Mouse (Mus musculus): ENCODE measurements around the gene Slc4a5. TPM values are rescaled to one million over a fixed set of nuclear protein-coding genes. Genes with fewer than 3 reads are reported as not detected.

The Slc4a5 gene
- polyA plus RNA-seq, 1 experiment from 2014 or later: 0.47 TPM

- H3K4me1 ChIP-seq (ENCODE audit: control insufficient read depth, insufficient read depth, low read length): 0 out of 2 replicates have a peak, but pooled peaks cover 2% of the 10 kb centered on the region
- H3K36me3 ChIP-seq (ENCODE audit: control insufficient read depth, insufficient read depth, low read length): no peaks in the 10 kb centered on the region
- ATAC-seq (ENCODE audit: insufficient number of reproducible peaks, low FRiP score, low TSS enrichment, low read depth) (no peak), DNase-seq (ENCODE audit: low spot score) (no peak)
- 75% methylated on average over 4 of the region's 4 CpGs for WGBS
- H3K27ac ChIP-seq (replicated peaks; ENCODE audit: low read depth, low read length): no peak overlapping the region
- H3K4me3 ChIP-seq (ENCODE audit: low read depth, low read length): no peak overlapping the region
- H3K9ac ChIP-seq (ENCODE audit: low read length): no peak overlapping the region
- no peaks in the 10 kb centered on the region for H3K27me3 ChIP-seq (ENCODE audit: control insufficient read depth, insufficient read depth, low read length)
- peak overlapping the region; percentile 35; the same call in 1 of the 2 replicates for H3K4me2 ChIP-seq (ENCODE audit: low read depth, severe bottlenecking)
- no peaks in the 10 kb centered on the region for H3K9me3 ChIP-seq (ENCODE audit: control insufficient read depth, low read length)
Observed at GRCm38 (mm10) chr6:83267616-83268015, 48.0 kb downstream of the Slc4a5 start.

- Histone ChIP-seq H3K27ac (replicated peaks; ENCODE audit: low read depth, low read length) (no peak overlapping the region), H3K9ac (ENCODE audit: low read length) (peak overlapping the region; percentile 59), H3K4me2 (ENCODE audit: low read depth, severe bottlenecking) (peak overlapping the region; percentile 35), H3K4me3 (ENCODE audit: low read depth, low read length) (peak overlapping the region; percentile 50), H3K9me3 (ENCODE audit: control insufficient read depth, low read length) (no peaks in the 10 kb centered on the region), H3K4me1 (ENCODE audit: control insufficient read depth, insufficient read depth, low read length) (0 out of 2 replicates have a peak, but pooled peaks cover 2% of the 10 kb centered on the region), H3K27me3 (ENCODE audit: control insufficient read depth, insufficient read depth, low read length) (no peaks in the 10 kb centered on the region), H3K36me3 (ENCODE audit: control insufficient read depth, insufficient read depth, low read length) (no peaks in the 10 kb centered on the region)
- ATAC-seq (ENCODE audit: insufficient number of reproducible peaks, low FRiP score, low TSS enrichment, low read depth) (peak; percentile 82), DNase-seq (ENCODE audit: low spot score) (peak; percentile 78)
- WGBS: 2% methylated on average over 28 of the region's 28 CpGs
Observed at GRCm38 (mm10) chr6:83268144-83269010, 48.7 kb downstream of the Slc4a5 start.

DNA sequence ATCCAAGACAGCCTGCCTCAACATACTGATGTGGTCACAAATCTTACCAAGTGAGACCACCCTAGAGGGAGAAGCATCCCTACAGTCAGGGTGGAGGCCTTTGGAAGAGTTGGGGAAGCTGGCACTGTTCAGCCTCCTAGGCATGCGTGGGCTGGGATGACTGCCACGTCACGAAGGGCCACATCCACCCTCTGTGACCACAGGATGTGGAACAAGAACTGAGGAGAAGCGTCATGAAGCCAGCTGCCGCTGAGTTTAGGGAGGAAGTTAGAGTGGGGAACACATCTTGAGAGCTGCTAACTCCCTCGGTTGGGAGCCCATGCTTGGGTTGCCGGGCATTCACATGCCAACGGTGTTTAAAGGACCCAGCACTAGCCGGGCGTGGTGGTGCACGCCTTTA is 54.1 kb downstream of the Slc4a5 start:
- Histone ChIP-seq H3K27ac (replicated peaks; ENCODE audit: low read depth, low read length) (no peak overlapping the region), H3K4me2 (ENCODE audit: low read depth, severe bottlenecking) (no peak overlapping the region), H3K9me3 (ENCODE audit: control insufficient read depth, low read length) (no peaks in the 10 kb centered on the region), H3K27me3 (ENCODE audit: control insufficient read depth, insufficient read depth, low read length) (no peaks in the 10 kb centered on the region), H3K4me3 (ENCODE audit: low read depth, low read length) (no peak overlapping the region), H3K9ac (ENCODE audit: low read length) (no peak overlapping the region), H3K36me3 (ENCODE audit: control insufficient read depth, insufficient read depth, low read length) (no peaks in the 10 kb centered on the region), H3K4me1 (ENCODE audit: control insufficient read depth, insufficient read depth, low read length) (no peaks in the 10 kb centered on the region)
- ATAC-seq (ENCODE audit: insufficient number of reproducible peaks, low FRiP score, low TSS enrichment, low read depth) (no peak), DNase-seq (ENCODE audit: low spot score) (no peak)
- WGBS: 88% methylated on average over 11 of the region's 11 CpGs

GRCm38 (mm10) chr6:83277151-83277550 is 57.5 kb downstream of the Slc4a5 start:
- Histone ChIP-seq H3K4me2 (ENCODE audit: low read depth, severe bottlenecking) (no peak overlapping the region), H3K9ac (ENCODE audit: low read length) (no peak overlapping the region), H3K4me3 (ENCODE audit: low read depth, low read length) (no peak overlapping the region), H3K4me1 (ENCODE audit: control insufficient read depth, insufficient read depth, low read length) (no peaks in the 10 kb centered on the region), H3K9me3 (ENCODE audit: control insufficient read depth, low read length) (peaks cover 3% of the 10 kb centered on the region; the same call in 1 of the 2 replicates), H3K27me3 (ENCODE audit: control insufficient read depth, insufficient read depth, low read length) (no peaks in the 10 kb centered on the region), H3K36me3 (ENCODE audit: control insufficient read depth, insufficient read depth, low read length) (no peaks in the 10 kb centered on the region), H3K27ac (replicated peaks; ENCODE audit: low read depth, low read length) (no peak overlapping the region)
- WGBS: 70% methylated on average over 13 of the region's 13 CpGs
- no peak for DNase-seq (ENCODE audit: low spot score)
- ATAC-seq (ENCODE audit: insufficient number of reproducible peaks, low FRiP score, low TSS enrichment, low read depth): no peak

- H3K27me3 ChIP-seq (ENCODE audit: control insufficient read depth, insufficient read depth, low read length): no peaks in the 10 kb centered on the region
- H3K4me3 ChIP-seq (ENCODE audit: low read depth, low read length): no peak overlapping the region
- no peak for ATAC-seq (ENCODE audit: insufficient number of reproducible peaks, low FRiP score, low TSS enrichment, low read depth)
- no peak overlapping the region for H3K27ac ChIP-seq (replicated peaks; ENCODE audit: low read depth, low read length)
- 32% methylated on average over 2 of the region's 2 CpGs for WGBS
- peak; percentile 35 for DNase-seq (ENCODE audit: low spot score)
- no peaks in the 10 kb centered on the region for H3K36me3 ChIP-seq (ENCODE audit: control insufficient read depth, insufficient read depth, low read length)
- no peak overlapping the region for H3K9ac ChIP-seq (ENCODE audit: low read length)
- H3K4me1 ChIP-seq (ENCODE audit: control insufficient read depth, insufficient read depth, low read length): no peaks in the 10 kb centered on the region
- peaks cover 3% of the 10 kb centered on the region; the same call in 1 of the 2 replicates for H3K9me3 ChIP-seq (ENCODE audit: control insufficient read depth, low read length)
- no peak overlapping the region for H3K4me2 ChIP-seq (ENCODE audit: low read depth, severe bottlenecking)
Observed at GRCm38 (mm10) chr6:83278881-83279280, 59.3 kb downstream of the Slc4a5 start.

DNA sequence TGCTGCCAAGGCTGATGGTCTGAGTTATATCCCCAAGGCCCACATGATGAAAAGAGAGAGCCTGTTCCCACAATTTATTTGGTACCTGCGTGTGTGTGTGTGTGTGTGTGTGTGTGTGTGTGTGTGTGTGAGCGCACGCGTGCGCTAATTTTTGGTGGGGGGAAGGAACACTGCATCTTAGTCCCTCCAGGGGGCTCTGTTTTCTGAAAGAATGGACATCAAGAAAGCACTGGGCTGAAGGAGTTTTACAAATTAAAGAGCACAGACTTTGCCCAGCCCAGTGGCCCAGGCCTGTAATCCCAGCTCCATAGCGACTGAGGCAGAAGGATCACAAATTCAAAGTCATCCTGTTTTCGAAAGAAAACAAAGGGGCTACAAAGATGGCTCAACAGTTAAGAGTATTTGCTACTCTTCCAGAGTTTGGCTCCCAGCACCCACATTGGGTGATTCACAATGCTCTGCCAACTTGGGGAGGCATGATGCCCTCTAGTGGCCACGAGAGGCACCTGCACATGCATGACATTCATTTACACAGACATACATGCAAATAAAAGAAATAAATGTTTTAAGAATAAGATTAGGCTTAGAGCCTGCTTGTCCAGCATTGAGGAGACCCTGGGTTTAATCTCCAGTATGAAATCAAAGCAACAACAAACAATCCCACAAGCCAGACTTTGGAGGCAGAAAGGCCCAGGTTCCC is 60.8 kb downstream of the Slc4a5 start:
- ATAC-seq (ENCODE audit: insufficient number of reproducible peaks, low FRiP score, low TSS enrichment, low read depth) (no peak), DNase-seq (ENCODE audit: low spot score) (no peak)
- no peak overlapping the region for H3K27ac ChIP-seq (replicated peaks; ENCODE audit: low read depth, low read length)
- peaks cover 3% of the 10 kb centered on the region; the same call in 1 of the 2 replicates for H3K9me3 ChIP-seq (ENCODE audit: control insufficient read depth, low read length)
- no peaks in the 10 kb centered on the region for H3K4me1 ChIP-seq (ENCODE audit: control insufficient read depth, insufficient read depth, low read length)
- no peak overlapping the region for H3K9ac ChIP-seq (ENCODE audit: low read length)
- H3K36me3 ChIP-seq (ENCODE audit: control insufficient read depth, insufficient read depth, low read length): no peaks in the 10 kb centered on the region
- H3K4me2 ChIP-seq (ENCODE audit: low read depth, severe bottlenecking): no peak overlapping the region
- H3K4me3 ChIP-seq (ENCODE audit: low read depth, low read length): no peak overlapping the region
- WGBS: 79% methylated on average over 8 of the region's 8 CpGs
- no peaks in the 10 kb centered on the region for H3K27me3 ChIP-seq (ENCODE audit: control insufficient read depth, insufficient read depth, low read length)

GRCm38 (mm10) chr6:83300447-83301229 is 81.0 kb downstream of the Slc4a5 start:
- Histone ChIP-seq H3K27ac (replicated peaks; ENCODE audit: low read depth, low read length) (no peak overlapping the region), H3K4me3 (ENCODE audit: low read depth, low read length) (no peak overlapping the region), H3K9me3 (ENCODE audit: control insufficient read depth, low read length) (no peaks in the 10 kb centered on the region), H3K4me1 (ENCODE audit: control insufficient read depth, insufficient read depth, low read length) (no peaks in the 10 kb centered on the region; the same call in 1 of the 2 replicates), H3K27me3 (ENCODE audit: control insufficient read depth, insufficient read depth, low read length) (no peaks in the 10 kb centered on the region), H3K36me3 (ENCODE audit: control insufficient read depth, insufficient read depth, low read length) (peaks cover 2% of the 10 kb centered on the region; the same call in 1 of the 2 replicates), H3K9ac (ENCODE audit: low read length) (no peak overlapping the region), H3K4me2 (ENCODE audit: low read depth, severe bottlenecking) (no peak overlapping the region)
- DNase-seq (ENCODE audit: low spot score) (no peak), ATAC-seq (ENCODE audit: insufficient number of reproducible peaks, low FRiP score, low TSS enrichment, low read depth) (no peak)
- WGBS: 89% methylated on average over 7 of the region's 7 CpGs

GRCm38 (mm10) chr6:83301294-83301693 is 81.7 kb downstream of the Slc4a5 start:
- Histone ChIP-seq H3K27me3 (ENCODE audit: control insufficient read depth, insufficient read depth, low read length) (no peaks in the 10 kb centered on the region), H3K9ac (ENCODE audit: low read length) (no peak overlapping the region), H3K4me2 (ENCODE audit: low read depth, severe bottlenecking) (no peak overlapping the region), H3K9me3 (ENCODE audit: control insufficient read depth, low read length) (no peaks in the 10 kb centered on the region), H3K4me3 (ENCODE audit: low read depth, low read length) (no peak overlapping the region), H3K4me1 (ENCODE audit: control insufficient read depth, insufficient read depth, low read length) (no peaks in the 10 kb centered on the region; the same call in 1 of the 2 replicates), H3K36me3 (ENCODE audit: control insufficient read depth, insufficient read depth, low read length) (peaks cover 4% of the 10 kb centered on the region; the same call in 1 of the 2 replicates), H3K27ac (replicated peaks; ENCODE audit: low read depth, low read length) (no peak overlapping the region)
- DNase-seq (ENCODE audit: low spot score) (no peak), ATAC-seq (ENCODE audit: insufficient number of reproducible peaks, low FRiP score, low TSS enrichment, low read depth) (no peak)
- 89% methylated on average over 2 of the region's 2 CpGs for WGBS
